Mouse (Mus musculus) stomach, embryonic 15.5 days (tissue): ENCODE results near the gene Cd81. TPM values are rescaled to one million over a fixed set of nuclear protein-coding genes. Genes with fewer than 3 reads are reported as not detected.

Experiments
- ATAC-seq: fragments of 200-750 bp; cut with Nextera tagmentation; 2 replicates; pipeline ENCODE4 v1.8.0; 2017; ENCODE audit warnings: low read depth, moderate number of reproducible peaks, moderate TSS enrichment; ENCODE audit not compliant: insufficient read depth, low FRiP score
- H3K27ac ChIP-seq: fragments of 300-500 bp; sonication (generic); 2 replicates; pipeline ENCODE4 v1.5.1; 2015; ENCODE audit warnings: mild to moderate bottlenecking, inconsistent platforms
- H3K27me3 ChIP-seq: fragments of 300-500 bp; sonication (generic); replicated peaks from 2 replicates; pipeline ENCODE4 v1.6.1; 2015; ENCODE audit warnings: inconsistent platforms
- H3K36me3 ChIP-seq: fragments of 300-500 bp; sonication (generic); 2 replicates; pipeline ENCODE4 v1.6.1; 2015; ENCODE audit warnings: inconsistent platforms
- H3K4me1 ChIP-seq: fragments of 300-500 bp; sonication (generic); 2 replicates; pipeline ENCODE4 v1.6.1; 2015; ENCODE audit warnings: inconsistent platforms
- H3K4me2 ChIP-seq: fragments of 300-500 bp; sonication (generic); 2 replicates; pipeline ENCODE4 v1.6.1; 2015; ENCODE audit warnings: mild to moderate bottlenecking, inconsistent platforms
- H3K4me3 ChIP-seq: fragments of 300-500 bp; sonication (generic); replicated peaks from 2 replicates; pipeline ENCODE4 v1.5.1; 2015; ENCODE audit warnings: inconsistent platforms
- H3K9ac ChIP-seq: fragments of 300-500 bp; sonication (generic); 2 replicates; pipeline ENCODE4 v1.6.1; 2015; ENCODE audit warnings: inconsistent platforms
- H3K9me3 ChIP-seq: fragments of 300-500 bp; sonication (generic); 2 replicates; pipeline ENCODE4 v1.6.1; 2016; ENCODE audit warnings: inconsistent platforms
- WGBS: fragments of 180-500 bp; shearing (Covaris S2); methylation state at CpG from one replicate; pipeline ENCODE4 v1.1.7; 2015; 5-methylcytosine and 5-hydroxymethylcytosine counted together
- polyA plus RNA-seq: library from polyadenylated mRNA; unstranded; fragments of >200 nt; fragmentation: Nextera tagmentation; extraction: Ambion mirVana; gene quantifications from 2 replicates; pipeline ENCODE4 v1.2.1, GENCODE M21; 2015

Cd81 gene
- 551 and 575 TPM in 2 replicates for polyA plus RNA-seq

DNA sequence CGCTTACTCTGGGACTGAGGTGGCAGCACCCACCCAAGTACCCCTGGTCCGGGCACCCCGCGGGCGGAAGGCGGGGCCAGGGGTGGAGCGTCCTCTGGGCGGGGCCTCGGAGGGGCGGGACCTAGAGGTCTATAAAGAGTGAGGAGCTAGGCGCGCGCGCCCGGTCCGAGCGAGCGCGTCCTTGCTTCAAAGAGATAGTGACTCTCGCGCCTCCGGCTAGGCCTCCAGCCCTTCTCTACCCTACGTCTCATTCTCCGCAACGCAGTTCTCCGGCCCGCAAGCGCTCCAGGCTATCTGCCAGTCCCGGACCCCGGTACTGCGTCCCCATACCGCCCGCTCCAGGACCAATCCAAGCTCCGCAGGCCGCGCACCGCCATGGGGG is at the start of gene Cd81:
Cd81 (plus strand) TSS at position 114 of the 382 bp plus-strand sequence.
- Histone ChIP-seq H3K27me3 (no peaks in the 10 kb centered on the region), H3K4me3 (peak within 1 kb of the TSS; percentile 82), H3K4me2 (peak within 1 kb of the TSS; percentile 85), H3K27ac (peak within 1 kb of the TSS; percentile 92), H3K36me3 (no peaks in the 10 kb centered on the region), H3K9me3 (no peaks in the 10 kb centered on the region), H3K9ac (peak within 1 kb of the TSS; percentile 94), H3K4me1 (peaks cover 39% of the 10 kb centered on the region)
- ATAC-seq: peak; percentile 79
- WGBS: under 1% methylated on average over 37 of the region's 37 CpGs

DNA sequence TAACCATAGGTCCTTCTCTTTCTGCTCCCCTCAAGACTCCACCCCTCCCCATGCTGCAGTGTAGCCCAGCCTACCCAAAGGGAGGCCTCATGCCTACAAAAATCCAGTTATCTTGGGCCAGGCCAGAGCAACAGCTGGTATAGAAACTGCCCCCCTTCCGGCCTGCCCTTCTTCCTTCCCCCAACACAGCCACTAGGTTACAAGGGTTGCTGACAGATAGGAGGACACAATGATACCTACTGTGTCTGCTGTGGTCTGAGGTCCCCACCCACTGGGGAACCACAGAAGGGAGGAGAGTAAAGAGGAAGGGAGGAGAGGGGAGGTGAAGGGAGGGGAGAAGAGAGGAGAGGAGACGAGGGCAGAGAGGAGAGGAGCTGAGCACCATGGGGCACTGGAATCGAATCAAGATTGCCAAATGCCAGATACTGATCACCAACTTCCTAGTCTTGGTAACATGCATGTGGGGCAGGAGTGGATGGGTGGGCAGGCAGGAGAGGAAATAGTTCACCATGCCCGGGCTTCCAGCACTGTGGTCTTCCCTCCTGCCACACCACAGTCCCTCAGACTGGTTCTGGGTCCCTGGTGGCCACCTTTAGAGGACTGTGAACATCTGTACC is 47.7 kb upstream of the Cd81 start, which contains the start of gene Tspan32:
Tspan32 (plus strand) TSS at position 320 of the 617 bp plus-strand sequence.
- 62% methylated on average over 4 of the region's 4 CpGs for WGBS
- Histone ChIP-seq H3K4me1 (peaks cover 27% of the 10 kb centered on the region), H3K4me2 (0 out of 2 replicates have a peak within 1 kb of the TSS, but pooled peaks have one; percentile 19), H3K9ac (no peak within 1 kb of the TSS), H3K27me3 (no peaks in the 10 kb centered on the region), H3K27ac (peak within 1 kb of the TSS; percentile 40), H3K4me3 (peak within 1 kb of the TSS; percentile 8; the same call in 1 of the 2 replicates), H3K9me3 (no peaks in the 10 kb centered on the region), H3K36me3 (no peaks in the 10 kb centered on the region)
- peak; percentile 33; the same call in 1 of the 2 replicates for ATAC-seq

DNA sequence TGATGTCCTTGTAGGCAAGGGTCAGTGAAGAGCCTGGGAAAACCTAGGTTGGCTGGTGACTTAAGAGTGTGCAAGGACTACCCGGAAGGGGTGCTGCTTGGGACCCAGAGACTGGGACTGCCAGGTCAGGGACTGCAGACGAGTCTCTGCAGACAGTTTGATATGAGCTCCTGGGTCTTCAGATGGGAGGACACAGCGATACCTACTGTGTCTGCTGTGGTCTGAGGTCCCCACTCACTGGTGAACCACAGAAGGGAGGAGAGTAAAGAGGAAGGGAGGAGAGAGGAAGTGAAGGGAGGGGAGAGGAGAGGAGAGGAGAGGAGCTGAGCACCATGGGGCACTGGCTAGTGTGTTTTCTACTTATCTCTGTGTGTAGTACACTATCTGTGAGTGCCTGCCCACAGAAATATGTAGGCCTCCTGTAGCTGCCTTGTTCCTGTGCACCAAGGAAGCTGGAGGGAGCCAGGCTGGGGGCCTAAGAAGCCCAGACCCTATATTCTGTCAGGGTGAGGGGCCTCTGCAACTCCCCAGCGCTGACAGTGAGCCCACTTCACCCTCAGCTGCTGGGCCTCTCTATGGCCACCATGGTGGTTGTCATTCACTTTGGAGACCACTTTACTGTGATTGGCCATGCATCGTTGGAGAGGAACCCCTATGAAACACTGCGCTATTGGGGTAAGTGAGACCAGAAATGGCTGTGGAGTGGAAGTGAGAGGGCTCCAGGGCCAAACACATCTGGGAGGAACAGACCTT is 47.0 kb upstream of the Cd81 start:
- H3K4me3 ChIP-seq: peak overlapping the region; percentile 8; the same call in 1 of the 2 replicates
- H3K4me2 ChIP-seq: 0 out of 2 replicates have a peak overlapping the region, but pooled peaks have one; percentile 19
- peak overlapping the region; percentile 40 for H3K27ac ChIP-seq

DNA sequence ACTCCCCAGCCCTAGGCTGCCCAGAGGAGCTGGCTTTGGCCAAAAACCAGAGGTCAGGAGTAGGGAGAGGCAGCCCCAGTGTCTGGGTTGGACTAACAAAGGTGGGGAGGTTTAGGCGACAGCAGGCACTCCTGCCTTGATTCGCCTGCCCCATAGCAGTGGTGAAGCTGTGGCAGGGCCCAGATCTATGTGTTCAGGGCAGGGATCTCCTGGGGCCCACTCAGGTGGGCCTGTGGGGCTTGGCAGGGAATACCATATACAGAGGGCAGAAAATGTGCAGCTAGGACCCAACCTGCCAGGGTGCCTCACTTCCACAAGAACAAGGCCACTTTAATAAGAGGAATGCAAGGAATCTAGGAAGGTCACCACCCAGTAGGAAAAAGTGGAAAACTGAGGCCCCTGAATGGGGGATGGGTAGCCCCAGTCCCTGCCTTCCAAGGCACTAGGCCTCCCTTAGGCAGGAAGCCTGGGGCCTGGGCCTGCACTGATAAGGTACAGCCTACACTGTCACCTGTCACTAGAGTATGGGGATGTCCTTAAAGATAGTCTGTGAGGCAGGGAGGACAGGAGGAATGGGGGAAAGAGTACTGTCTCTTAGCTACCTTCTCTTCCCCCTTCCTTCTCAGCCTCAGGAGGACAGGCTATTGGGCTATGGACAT is 46.3 kb upstream of the Cd81 start:
- ATAC-seq: peak; percentile 74; the same call in 1 of the 2 replicates
- Histone ChIP-seq H3K4me3 (peak overlapping the region; percentile 8), H3K9ac (no peak overlapping the region), H3K27me3 (no peaks in the 10 kb centered on the region), H3K27ac (0 out of 2 replicates have a peak overlapping the region, but pooled peaks have one; percentile 40), H3K4me2 (0 out of 2 replicates have a peak overlapping the region, but pooled peaks have one; percentile 19), H3K4me1 (peaks cover 41% of the 10 kb centered on the region), H3K9me3 (no peaks in the 10 kb centered on the region), H3K36me3 (no peaks in the 10 kb centered on the region)
- 73% methylated on average over 2 of the region's 2 CpGs for WGBS

More for the DNA sequence above, 47.0 kb upstream of the Cd81 start:
- WGBS: 80% methylated on average over 6 of the region's 6 CpGs
- H3K9ac ChIP-seq: no peak overlapping the region
- no peaks in the 10 kb centered on the region for H3K36me3 ChIP-seq
- H3K9me3 ChIP-seq: no peaks in the 10 kb centered on the region
- no peaks in the 10 kb centered on the region for H3K27me3 ChIP-seq
- ATAC-seq: peak; percentile 63
- H3K4me1 ChIP-seq: peaks cover 34% of the 10 kb centered on the region

DNA sequence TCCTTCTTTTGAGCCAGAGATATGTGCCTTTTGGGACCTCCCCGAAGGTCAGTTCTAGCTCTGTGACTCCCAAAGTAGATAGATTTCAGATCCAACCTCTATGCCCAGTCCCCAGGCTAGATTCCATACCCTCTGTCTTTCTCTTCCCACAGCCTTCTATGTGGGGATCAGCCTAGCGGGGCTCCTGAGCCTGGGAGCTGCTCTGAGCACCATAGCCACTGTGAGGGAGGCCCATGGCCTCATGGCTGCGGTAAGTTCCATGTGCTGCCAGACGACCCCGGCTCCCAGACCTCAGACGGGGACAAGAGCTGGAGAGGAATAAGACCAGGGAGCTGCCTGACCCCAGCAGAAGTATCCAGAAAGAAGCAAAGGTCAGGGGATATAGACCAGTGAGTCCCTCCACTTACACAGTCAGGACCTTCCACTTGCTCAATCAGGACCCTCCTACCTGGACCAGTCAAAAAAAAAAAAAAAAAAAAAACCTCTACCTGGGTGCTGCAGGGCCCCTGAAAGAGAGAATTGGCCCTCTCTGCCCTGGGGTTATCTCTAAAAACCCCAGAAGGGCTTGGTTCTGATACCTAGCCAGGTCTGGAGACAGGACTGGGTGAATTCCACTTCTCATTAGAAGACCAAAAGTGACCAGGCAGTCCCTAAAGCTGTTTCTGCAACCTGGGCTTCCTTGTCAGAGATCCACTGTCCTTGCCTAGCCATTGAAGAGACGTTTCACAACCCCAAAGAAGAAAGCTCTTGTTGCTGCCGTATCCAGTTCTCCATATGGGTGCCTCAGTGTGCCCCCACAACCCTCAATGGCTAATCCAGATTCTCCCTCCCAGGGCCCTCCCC is 45.6 kb upstream of the Cd81 start:
- peak overlapping the region; percentile 90; the same call in 1 of the 2 replicates for H3K27ac ChIP-seq
- H3K9me3 ChIP-seq: no peaks in the 10 kb centered on the region
- ATAC-seq: no peak
- no peak overlapping the region for H3K9ac ChIP-seq
- H3K4me3 ChIP-seq: peak overlapping the region; percentile 1; the same call in 1 of the 2 replicates
- no peaks in the 10 kb centered on the region for H3K27me3 ChIP-seq
- 87% methylated on average over 8 of the region's 8 CpGs for WGBS
- H3K4me2 ChIP-seq: peak overlapping the region; percentile 29; the same call in 1 of the 2 replicates
- H3K4me1 ChIP-seq: peaks cover 49% of the 10 kb centered on the region
- no peaks in the 10 kb centered on the region for H3K36me3 ChIP-seq

DNA sequence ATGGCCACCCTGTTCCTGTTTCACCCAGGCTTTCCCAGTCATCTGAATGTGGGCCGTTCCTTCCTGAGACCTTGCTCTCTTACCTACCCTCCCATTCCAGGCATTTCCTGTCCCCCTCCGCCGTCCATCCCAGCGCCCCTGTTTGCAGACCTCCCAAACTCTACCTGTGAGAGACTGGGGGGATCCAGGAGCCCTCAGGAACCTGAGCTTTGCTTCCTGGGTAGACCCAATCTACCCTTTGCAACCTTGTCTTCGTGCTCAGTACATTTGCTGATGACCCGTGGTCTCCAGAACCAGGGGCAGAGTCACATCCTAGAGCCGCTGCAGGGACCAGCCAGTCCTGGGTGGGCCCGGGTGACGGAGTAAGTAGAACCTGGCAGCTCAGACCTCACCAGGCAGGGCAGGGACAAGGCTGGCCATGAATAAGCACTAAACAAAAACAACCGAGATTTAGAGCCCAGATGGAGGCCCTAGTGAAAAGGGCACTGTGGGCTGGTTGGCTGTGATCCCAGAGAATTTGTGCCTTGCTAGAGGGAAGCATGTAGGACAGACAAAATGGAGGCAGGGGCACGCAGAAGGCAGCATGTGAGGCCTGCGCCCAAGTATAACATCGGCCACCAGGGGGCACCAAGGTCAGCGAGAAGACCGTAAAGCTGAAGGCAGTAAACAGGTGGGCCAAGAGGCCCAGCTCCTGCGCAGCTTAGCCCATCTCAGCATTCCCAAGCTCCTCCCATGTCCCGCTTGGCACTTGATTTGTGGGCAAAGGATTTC is 44.8 kb upstream of the Cd81 start:
- 38% methylated on average over 17 of the region's 17 CpGs for WGBS
- peaks cover 54% of the 10 kb centered on the region for H3K4me1 ChIP-seq
- ATAC-seq: peak; percentile 59; the same call in 1 of the 2 replicates
- H3K27me3 ChIP-seq: no peaks in the 10 kb centered on the region
- no peak overlapping the region for H3K9ac ChIP-seq
- peak overlapping the region; percentile 29 for H3K4me2 ChIP-seq
- H3K27ac ChIP-seq: peak overlapping the region; percentile 90
- no peaks in the 10 kb centered on the region for H3K36me3 ChIP-seq
- no peak overlapping the region for H3K4me3 ChIP-seq
- H3K9me3 ChIP-seq: no peaks in the 10 kb centered on the region

DNA sequence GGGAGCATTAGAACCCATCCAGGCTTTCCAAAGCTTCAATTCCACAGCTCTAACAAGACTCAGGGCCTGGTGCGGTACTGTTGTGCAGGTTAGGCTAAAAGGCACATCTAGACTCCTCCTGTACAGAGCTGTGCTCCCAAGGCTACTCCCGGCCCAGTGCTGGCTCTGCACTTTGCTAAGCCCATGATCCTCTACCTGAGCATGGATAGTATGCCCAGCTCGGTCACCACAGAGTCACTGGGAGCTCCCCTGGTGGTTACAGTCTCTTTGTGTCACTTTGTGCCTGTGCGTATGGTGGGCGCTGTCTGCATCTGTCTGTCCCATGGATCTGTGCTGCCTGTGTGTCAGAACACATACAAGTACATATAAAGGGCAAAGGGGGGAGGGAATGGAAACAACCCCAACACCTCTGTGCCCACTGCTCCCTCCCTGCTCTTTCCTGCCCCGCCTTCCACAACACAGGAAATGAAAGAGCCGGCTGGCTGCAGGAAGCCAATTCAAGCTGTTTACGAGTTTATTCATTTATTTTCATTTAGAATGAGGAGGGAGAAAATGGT is 44.1 kb upstream of the Cd81 start:
- Histone ChIP-seq H3K4me1 (peaks cover 59% of the 10 kb centered on the region), H3K9ac (no peak overlapping the region), H3K27ac (peak overlapping the region; percentile 90), H3K4me2 (peak overlapping the region; percentile 29), H3K36me3 (no peaks in the 10 kb centered on the region), H3K27me3 (no peaks in the 10 kb centered on the region), H3K9me3 (no peaks in the 10 kb centered on the region), H3K4me3 (no peak overlapping the region)
- 46% methylated on average over 8 of the region's 8 CpGs for WGBS
- ATAC-seq: 0 out of 2 replicates have a peak, but pooled peaks have one; percentile 6

DNA sequence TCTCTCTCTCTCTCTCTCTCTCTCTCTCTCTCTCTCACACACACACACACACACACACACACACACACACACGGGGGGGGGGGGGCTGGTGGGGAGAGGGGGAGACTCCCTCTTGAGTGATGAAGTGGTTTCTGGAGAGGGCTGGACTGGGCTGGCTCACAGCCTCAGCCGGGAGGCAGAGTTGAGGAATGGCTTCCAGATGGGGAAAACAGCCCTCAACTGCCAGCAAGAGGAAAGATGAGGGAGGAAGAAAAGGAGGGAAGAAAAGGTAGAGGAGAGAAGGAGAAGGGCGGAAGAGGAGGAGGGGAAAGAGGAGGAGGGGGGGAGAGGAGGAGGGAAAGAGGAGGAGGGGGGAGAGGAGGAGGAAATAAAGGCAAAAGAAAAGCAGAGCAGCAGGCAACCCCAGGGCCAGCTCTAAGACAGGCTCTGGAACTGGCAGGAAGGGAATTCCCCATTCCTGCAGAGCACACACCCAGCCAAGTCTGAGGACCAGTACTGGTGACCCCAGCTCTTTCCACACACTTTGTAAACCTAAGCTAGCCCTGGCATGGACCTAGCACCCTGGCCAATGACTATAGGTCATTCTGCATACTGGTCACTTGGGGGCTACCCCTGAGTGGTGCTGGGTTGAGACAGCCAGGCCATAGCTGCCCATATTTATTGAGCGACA is 43.4 kb upstream of the Cd81 start:
- H3K9me3 ChIP-seq: no peaks in the 10 kb centered on the region
- no peak overlapping the region for H3K4me3 ChIP-seq
- peak overlapping the region; percentile 90 for H3K27ac ChIP-seq
- H3K4me2 ChIP-seq: peak overlapping the region; percentile 29
- WGBS: 41% methylated on average over 3 of the region's 4 CpGs
- H3K36me3 ChIP-seq: no peaks in the 10 kb centered on the region
- H3K27me3 ChIP-seq: no peaks in the 10 kb centered on the region
- peaks cover 66% of the 10 kb centered on the region for H3K4me1 ChIP-seq
- peak; percentile 19; the same call in 1 of the 2 replicates for ATAC-seq
- no peak overlapping the region for H3K9ac ChIP-seq

DNA sequence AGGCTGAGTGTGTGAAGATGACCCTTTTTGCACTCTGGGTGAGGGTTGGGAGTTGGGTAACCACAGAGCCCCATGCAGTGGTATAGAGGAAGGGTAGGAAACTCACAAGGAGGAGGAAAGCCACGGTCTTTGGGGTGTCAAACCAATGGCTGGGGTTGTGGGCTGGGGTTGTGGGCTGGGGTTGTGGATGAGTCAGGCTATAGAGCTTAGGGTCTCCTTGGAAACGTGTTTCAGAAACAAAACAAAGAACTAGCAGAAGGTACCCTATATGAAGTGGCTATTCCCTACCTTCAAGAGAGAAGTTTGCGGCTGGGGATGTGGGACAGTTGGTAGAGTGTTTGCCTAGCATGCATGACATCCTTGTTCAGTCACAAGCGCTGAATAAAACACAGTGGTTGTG is 42.5 kb upstream of the Cd81 start:
- peaks cover 74% of the 10 kb centered on the region for H3K4me1 ChIP-seq
- H3K4me3 ChIP-seq: no peak overlapping the region
- no peaks in the 10 kb centered on the region for H3K9me3 ChIP-seq
- ATAC-seq: no peak
- H3K9ac ChIP-seq: no peak overlapping the region
- 86% methylated on average over 4 of the region's 4 CpGs for WGBS
- peak overlapping the region; percentile 90 for H3K27ac ChIP-seq
- no peaks in the 10 kb centered on the region for H3K27me3 ChIP-seq
- H3K36me3 ChIP-seq: no peaks in the 10 kb centered on the region
- H3K4me2 ChIP-seq: no peak overlapping the region

DNA sequence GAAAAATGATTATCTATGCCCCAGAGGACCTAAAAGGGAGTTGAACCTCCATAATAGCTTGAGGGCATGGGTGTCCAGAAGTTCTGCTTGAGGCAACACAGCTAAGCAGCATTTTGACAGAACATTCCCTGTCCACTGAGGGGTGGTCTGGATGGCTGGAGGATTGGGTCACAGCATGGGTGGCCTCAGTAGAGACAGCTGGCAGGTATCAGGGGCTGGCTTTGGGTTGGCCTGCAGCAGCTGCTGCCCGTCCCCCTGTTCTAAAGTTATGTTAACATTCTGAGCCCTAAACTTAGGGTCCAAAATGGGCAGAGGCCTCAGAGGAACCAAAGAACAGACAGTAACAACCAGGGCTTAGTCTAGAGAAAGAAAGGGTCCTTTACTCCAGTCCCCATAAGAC is 41.3 kb upstream of the Cd81 start:
- H3K36me3 ChIP-seq: no peaks in the 10 kb centered on the region
- peak overlapping the region; percentile 75 for H3K27ac ChIP-seq
- 60% methylated on average over 1 of the region's 1 CpGs for WGBS
- H3K27me3 ChIP-seq: no peaks in the 10 kb centered on the region
- H3K4me1 ChIP-seq: peaks cover 84% of the 10 kb centered on the region
- H3K4me2 ChIP-seq: no peak overlapping the region
- no peak overlapping the region for H3K9ac ChIP-seq
- H3K4me3 ChIP-seq: no peak overlapping the region
- no peaks in the 10 kb centered on the region for H3K9me3 ChIP-seq
- no peak for ATAC-seq
